Mouse (Mus musculus) MEL (cell line): Measurements from ENCODE around the gene Zbtb7b.

Experiments used
- CTCF ChIP-seq, 3 experiments: IDR thresholded peaks in 2 of 3; conservative IDR thresholded peaks in 1 of 3; 2 replicates each; pipeline ENCODE4 v1.5.1; 2011 to 2012; ENCODE audit warnings: low read length in 3 of 3, low read depth in 2 of 3, mild to moderate bottlenecking in 2 of 3, improper control_type of control experiment in 1 of 3, inconsistent platforms in 1 of 3, mixed read lengths in 1 of 3, moderate library complexity in 1 of 3; ENCODE audit not compliant: control insufficient read depth in 1 of 3, insufficient read depth in 1 of 3, poor library complexity in 1 of 3, severe bottlenecking in 1 of 3
- E2F4 ChIP-seq: IDR thresholded peaks from 2 replicates; pipeline ENCODE4 v1.6.1; 2011; ENCODE audit warnings: low read depth, low read length, improper control_type of control experiment, borderline replicate concordance
- EP300 ChIP-seq, 2 experiments: IDR thresholded peaks; 2 replicates each; pipeline ENCODE4 v1.6.1; 2011; ENCODE audit warnings: improper control_type of control experiment in 2 of 2, low read length in 2 of 2, low read depth in 1 of 2, mild to moderate bottlenecking in 1 of 2
- JUND ChIP-seq: IDR thresholded peaks from 2 replicates; pipeline ENCODE4 v1.6.1; 2011; ENCODE audit warnings: low read depth, mild to moderate bottlenecking, improper control_type of control experiment, low read length
- POLR2A ChIP-seq, 2 experiments: IDR thresholded peaks; 2 replicates each; pipeline ENCODE4 v1.6.1; 2011 to 2012; ENCODE audit warnings: low read length in 2 of 2, mild to moderate bottlenecking in 2 of 2, control low read depth in 1 of 2, improper control_type of control experiment in 1 of 2, low read depth in 1 of 2, moderate library complexity in 1 of 2; ENCODE audit not compliant: control insufficient read depth in 1 of 2, insufficient read depth in 1 of 2, poor library complexity in 1 of 2
- POLR2AphosphoS2 ChIP-seq: IDR thresholded peaks from 2 replicates; pipeline ENCODE4 v1.6.1; 2011; ENCODE audit warnings: low read length, improper control_type of control experiment
- SMC3 ChIP-seq: IDR thresholded peaks from 2 replicates; pipeline ENCODE4 v1.6.1; 2011; ENCODE audit warnings: low read depth, low read length, improper control_type of control experiment

DNA sequence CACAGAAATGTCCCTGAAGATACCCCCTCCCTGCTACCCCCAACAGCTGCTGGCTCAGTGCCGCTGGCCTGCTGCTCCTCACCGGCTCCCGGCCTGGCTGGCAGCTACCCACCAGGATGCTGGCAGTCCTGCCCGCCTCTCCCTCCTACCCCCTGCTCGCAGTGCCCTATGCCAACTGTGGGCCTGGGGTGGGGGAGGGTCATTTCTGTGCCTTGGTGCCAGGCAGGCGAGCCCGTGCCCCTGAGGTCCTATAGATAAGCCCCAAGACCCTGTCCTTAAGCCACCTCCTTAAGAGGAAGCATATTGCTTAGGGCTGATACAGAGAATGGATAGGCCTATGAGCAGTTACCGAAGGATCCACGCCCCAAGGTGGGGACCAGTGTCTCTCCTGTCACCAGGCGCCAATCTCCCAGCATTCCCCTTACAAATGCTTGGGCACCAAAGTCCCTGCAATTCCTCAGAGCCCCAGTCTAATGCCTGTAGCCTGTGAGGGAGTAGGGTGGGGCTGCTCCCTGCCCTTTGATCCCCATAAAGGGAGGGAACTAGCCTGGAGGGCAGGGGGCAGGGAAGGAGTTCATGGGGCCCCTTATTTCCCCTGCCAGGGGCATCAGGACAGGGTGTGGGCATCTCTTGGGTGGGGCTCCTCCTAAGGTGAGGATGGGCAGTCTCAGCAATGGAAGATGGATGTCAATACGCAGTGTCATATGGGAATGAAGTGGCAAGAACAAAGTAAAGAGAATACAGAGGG, 6.3 kb downstream of the Zbtb7b start:
- TF ChIP-seq SMC3: no peak
- no peak for TF ChIP-seq POLR2AphosphoS2
- no peak for TF ChIP-seq POLR2A (IDR thresholded peaks at IDR 0.05; ENCODE audit: control insufficient read depth in 1 of 2, insufficient read depth in 1 of 2, low read depth in 1 of 2, low read length in 2 of 2, poor library complexity in 1 of 2)
- no peak for TF ChIP-seq E2F4
- no peak for TF ChIP-seq JUND
- no peak for TF ChIP-seq CTCF (IDR thresholded peaks at IDR 0.05 in 2 of 3, conservative IDR thresholded peaks at IDR 0.05 in 1 of 3; ENCODE audit: control insufficient read depth in 1 of 3, insufficient read depth in 1 of 3, low read depth in 2 of 3, low read length in 3 of 3, poor library complexity in 1 of 3, severe bottlenecking in 1 of 3)
- peak in 1 of 2 experiments; percentile 63; a peak in 2 of 4 replicates for TF ChIP-seq EP300 (IDR thresholded peaks at IDR 0.05; ENCODE audit: low read depth in 1 of 2, low read length in 2 of 2)
